Mouse (Mus musculus) T-helper 17 cell (primary cell): ENCODE results near the gene Map3k1.
"Not testable (repeated sequence)": the region's sequence is repeated elsewhere in the genome, so short reads cannot be mapped to it uniquely, and the experiment has no call there.

Source experiments
- in situ Hi-C, 2 experiments: fragments of 300-600 bp; cut with MboI, MseI; formaldehyde crosslinking; loops; 1 replicate in 1 of 2; 2 replicates in 1 of 2; pipeline ENCODE4 v1.15.1; 2025; ENCODE audit warnings: high pct_unique_total_duplicates in 2 of 2

The Map3k1 gene

DNA sequence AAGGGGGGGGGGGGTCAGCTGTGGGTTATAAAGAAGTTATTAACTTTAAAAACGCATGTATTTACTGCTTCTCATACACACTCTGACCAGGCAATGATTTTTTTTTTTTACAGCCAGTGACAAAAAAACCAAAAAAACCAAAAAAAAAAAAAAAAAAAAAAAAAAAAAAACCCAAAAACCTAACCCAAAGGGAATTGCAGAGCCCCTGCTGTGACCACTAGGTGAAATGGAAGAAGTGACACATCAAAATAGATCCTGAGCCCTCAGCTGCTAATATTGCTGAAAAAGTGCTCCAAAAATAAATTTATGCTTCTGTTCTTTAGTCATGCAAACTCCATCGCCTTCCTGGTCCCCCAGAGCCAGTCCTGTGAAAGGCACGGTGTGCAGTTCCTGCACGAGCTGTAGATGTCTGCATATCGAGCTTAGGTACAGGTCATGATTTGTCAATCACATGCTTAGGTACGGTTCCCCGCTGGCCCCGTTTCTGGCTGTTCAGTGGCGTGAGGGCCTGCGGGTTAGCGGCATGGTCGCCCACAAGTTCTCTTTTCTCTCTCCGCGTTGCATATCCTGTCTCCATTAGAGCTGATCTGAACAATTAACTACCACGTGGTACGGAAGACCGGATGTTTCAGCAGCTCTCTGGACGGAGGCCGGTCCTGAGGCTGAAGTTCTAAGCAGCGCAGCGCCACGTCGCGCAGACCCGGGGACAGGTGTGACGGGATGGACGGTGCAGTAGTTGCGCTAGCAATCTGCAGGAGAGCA, 60.3 kb downstream of the Map3k1 start:
- in situ Hi-C loops = loop anchor here in 1 of 2 experiments (10.0 to 25.0 kb wide), 2 partner anchors 516 to 1361 kb away; partner anchors contain the start of gene Plk2

DNA sequence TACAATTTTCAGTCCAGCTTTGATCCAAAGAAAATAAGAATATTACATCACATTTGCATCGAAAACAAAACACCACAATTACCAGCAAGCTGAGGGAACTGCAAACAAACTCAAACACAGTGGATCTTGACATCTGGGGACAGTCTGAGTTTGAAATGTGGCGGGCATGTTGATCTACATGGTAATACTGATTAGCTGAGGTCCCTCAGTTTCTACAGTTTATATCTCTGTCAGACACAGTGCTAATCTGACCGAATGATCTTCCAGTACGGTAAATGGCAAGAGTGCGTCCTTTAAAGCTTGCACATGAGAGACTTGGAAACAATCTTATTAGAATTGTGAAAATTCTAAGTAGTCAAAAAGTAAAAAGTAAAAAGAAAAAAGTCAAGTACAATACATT, 62.0 kb downstream of the Map3k1 start:
- in situ Hi-C loops = loop anchor here in 1 of 2 experiments (10.0 to 25.0 kb wide), 2 partner anchors 518 to 1360 kb away; partner anchors contain the start of gene Plk2

DNA sequence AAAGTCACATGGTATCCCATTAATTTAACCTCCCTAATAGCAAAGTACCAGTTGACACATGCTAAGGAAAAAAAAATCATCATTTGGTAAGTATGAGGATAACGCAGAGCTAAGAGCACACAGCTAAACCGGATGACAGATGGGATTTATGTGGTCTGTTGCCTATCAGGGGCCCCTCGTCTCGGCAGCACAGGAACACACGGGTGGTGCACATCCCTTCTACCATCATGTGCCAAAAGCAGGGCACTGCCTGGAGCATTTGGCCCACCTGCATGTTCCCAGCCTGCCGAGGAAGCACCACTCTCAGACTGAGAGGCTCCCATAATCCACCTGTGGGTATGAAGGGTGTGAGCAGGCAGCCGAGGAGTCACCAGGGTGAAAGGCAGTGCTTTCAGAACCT, 63.6 kb downstream of the Map3k1 start:
- in situ Hi-C loops = loop anchor here in 1 of 2 experiments (10.0 to 25.0 kb wide), 2 partner anchors 520 to 1358 kb away; partner anchors contain the start of gene Plk2

DNA sequence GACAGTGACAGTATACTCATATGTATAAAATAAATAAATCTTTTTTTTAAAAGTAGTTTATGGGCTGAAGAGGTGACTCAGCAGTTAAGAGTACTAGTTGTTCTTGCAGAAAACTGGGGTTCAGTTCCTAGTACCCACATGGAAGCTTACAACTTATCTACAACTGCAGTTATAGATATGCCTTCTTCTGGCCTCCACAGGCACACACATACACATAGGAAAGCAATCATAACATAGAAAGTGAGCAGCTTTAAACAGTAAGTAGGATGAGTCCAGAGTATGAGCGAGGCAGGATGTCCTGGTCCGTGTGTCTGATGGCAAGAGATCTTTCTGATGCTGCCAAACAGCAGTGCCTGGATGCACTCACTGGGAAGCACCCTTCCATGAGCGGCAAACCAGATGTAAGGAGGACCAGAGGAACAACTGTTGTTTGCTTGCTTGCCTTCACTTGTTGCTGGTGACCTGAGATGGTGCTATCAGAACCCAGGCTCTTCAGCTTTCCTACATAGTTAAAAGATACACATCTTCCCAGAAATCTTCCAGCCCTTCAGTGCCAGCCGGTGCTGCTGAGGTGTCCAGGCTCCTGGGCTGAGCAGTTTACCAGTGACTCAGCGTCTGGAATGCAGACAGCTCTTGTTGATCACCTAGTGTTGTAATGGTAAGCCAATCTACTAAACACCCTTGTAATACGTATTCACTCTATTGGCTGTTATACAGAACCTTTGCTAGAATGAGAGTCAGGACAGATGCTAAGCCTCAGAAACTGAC, 64.4 kb downstream of the Map3k1 start:
- in situ Hi-C loops = loop anchor here in 1 of 2 experiments (5.0 to 25.0 kb wide), 3 partner anchors 207 to 1357 kb away; partner anchors contain the start of gene Plk2

DNA sequence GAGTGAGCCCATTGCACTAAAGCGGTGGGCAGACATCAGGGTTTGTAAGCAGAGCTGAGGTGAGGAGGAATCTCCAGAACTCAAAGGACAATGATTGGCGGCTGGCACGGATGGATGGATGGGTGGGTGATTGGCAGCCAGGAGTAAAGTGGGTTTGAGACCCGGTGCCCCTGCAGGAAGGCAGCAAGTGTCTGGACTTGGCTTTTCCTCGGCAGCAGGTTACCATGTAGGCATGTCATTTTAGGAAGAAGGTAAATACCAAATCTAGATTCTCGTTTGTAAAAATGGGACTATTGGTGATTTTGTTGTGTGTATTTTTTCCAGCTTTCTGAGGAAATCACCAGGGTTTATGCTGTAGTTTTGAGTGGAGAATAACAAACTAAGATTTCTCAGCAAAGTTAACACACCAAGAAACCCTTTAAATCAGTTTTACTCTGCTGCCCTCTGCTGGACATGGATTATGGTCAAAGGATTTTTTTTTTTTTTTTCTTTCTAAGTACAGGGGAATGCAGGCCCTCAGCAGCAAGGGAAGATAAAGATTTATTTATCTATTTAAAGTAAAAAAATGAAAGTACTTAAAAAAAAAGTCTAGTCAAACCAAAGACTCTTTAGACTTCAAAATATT, 66.7 kb downstream of the Map3k1 start:
- in situ Hi-C loops = loop anchor here in 1 of 2 experiments (5.0 to 25.0 kb wide), 3 partner anchors 205 to 1355 kb away; partner anchors contain the start of gene Plk2

DNA sequence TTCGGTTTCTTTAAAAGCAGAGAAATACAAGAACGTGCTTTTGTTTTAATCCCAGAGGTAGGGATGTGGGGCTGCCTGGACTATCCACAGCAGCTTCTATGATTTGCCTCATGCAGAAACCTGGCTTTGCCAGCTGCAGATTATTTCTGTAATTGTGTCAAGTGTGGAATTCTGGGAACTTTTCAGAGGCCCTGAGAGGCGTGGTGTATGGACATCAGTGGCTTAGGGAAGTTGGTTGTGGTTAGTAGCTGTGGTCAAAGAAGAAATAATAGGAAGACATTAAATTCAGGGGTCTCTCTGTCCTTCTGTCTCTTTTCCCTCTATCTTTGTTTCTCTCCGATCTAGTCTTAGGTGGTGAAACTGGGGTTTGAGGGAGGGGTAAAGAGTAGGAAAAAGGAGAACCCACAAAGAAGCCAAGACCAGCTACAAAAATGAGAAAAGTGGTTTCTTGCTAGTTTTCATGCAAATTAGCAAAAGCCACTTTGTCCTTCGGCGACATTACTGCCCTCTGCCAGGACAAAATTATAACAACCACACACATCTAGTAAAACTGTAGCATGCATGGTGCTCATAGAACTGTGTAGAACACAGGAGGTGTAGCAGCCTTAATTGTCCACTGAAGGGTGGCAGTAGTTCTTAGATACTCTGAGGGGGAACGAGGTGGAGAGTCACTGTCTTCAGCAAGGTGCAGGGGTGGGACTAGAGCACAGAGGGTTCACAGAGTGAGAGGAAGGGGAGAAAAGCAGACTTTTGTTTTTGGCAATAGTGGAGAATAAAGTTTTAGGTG, 67.4 kb downstream of the Map3k1 start:
- in situ Hi-C loops = loop anchor here in 1 of 2 experiments (5.0 to 25.0 kb wide), 3 partner anchors 204 to 1354 kb away; partner anchors contain the start of gene Plk2

DNA sequence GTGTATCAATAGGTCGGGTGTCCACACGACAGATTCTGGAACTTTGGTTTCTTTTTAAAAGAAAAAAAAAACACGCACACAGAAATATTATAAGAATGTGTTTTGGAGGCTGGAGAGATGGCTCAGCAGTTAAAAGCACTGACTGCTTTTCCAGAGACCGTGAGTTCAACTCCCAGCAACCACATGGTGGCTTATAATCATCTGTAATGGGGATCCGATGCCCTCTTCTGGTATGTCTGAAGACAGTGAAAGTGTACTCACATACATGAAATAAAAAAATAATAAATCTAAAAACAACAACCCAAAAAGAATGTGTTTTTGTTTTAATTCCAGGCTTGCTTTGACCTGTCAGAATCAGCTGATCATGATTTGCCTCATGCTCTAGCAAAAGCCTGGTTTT, 81.9 kb downstream of the Map3k1 start:
- in situ Hi-C loops = loop anchor here in 1 of 2 experiments (25.0 kb wide), 1 partner anchor 1340 kb away; the partner anchor contains the start of gene Plk2

DNA sequence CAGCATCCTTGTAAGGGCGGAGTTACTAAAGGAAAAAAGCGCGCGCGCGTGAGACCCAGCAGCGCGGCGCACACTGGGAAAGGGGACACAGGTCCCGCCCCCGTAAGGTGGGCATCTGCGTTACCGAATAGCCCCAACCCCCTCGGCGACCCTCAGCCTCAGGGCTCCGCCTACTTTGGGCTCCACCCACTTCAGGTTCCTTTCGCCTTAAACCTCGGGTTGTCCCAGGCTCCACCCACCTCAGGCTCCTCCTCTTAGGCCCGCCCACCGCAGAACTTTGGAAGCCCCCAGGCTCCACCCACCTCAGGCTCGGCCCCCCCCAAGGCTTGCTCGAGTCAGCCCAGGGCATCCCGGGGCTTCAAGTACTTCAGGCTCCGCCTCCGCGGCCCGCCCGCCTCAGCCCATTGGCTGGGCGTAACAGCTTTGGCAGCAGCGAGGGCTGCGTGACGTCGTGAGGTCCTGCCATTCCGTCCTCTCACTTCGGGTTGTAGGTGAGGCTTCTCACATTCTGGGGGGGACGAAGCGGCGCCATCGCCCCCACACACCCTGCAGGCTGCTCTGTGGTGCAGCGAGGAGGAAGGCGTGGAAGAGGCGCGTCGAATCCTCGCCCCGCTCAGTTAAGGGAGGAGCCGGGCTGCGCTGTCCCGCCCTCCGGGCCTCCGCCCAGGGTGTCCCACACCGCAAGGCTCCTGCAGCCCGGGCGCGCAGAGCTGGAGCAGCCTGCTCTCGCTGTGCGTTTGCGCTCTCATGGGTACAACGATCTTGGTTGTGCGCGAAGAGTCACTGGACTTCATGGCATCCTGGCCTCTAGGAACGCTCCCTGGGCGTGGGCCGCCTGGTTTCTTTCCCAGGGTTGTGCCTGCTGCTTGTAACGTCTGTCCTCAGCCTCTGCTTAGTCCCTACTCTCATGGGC, 83.4 kb downstream of the Map3k1 start:
- in situ Hi-C loops = loop anchor here in 1 of 2 experiments (25.0 kb wide), 1 partner anchor 1338 kb away; the partner anchor contains the start of gene Plk2

DNA sequence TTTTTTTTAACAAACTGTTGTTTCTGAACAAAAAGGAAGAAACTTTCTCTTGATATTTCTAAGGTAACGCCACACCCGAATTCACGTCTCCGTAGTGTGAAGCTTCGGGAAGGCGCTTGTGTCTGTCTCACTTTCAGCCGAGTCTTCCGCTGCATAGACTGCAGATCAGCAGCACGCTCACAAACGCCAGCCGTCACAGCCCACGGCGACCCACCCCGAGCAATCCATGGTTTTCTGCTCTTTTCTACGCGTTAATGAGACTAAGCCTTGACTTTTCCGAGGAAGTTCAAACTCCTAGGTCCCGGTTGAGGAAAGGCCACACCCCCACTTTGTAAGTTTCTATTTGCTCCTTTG, 84.0 kb downstream of the Map3k1 start:
- in situ Hi-C loops = loop anchor here in 1 of 2 experiments (25.0 kb wide), 1 partner anchor 1337 kb away; the partner anchor contains the start of gene Plk2

DNA sequence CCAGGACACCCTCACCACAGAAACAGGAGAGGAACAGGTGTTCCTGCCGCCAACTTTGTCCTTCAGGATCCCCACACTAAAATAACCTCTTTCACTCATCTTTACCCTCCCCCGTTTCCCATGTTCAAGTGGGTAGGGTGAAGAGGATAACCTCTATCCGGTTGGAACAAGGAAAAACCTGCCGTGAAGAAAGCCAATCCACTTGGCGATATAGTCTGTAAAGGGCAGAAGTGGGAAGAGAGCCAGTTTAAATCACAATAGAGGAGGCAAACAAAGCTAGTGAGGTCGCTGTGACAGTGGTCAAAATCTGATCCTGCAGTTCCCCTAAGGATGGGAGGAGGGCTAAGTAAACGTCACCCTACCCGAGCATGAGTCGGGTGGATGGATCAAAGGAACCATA, 89.1 kb downstream of the Map3k1 start:
- in situ Hi-C loops = no loop called here

DNA sequence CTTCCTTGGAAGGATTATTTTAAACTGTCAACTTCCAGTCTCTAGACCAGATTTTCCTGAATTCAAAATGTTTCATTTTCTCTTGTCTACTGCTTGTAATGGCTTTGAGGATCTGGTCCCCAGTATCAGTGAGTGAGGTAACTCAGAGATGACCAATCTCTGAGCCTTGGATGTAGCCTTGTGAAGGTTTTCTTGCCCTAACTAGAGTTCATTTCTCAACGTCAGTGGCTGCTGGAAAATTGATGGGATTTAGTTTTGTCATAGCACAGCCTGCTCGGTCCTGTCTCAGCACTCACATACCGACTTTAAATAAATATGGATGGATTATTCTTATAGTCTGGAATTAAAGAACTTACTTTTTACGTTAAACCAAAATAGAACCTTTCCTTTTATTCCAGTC, 98.3 kb downstream of the Map3k1 start:
- in situ Hi-C loops = no loop called here

DNA sequence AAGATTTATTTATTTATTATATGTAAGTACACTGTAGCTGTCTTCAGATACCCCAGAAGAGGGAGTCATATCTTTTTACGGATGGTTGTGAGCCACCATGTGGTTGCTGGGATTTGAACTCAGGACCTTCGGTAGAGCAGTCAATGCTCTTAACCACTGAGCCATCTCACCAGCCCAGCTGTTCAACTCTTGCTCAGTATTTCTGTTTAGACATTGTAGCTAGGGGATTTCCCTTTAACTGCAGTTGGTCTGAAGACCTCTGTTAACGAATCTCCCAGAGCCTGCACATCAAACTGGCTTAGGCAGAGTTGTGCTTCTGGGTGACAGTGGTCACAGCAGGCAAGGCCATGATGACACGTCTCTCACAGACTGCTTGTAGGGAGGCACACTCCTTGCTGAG, 104.8 kb downstream of the Map3k1 start:
- in situ Hi-C loops = not testable (repeated sequence)

DNA sequence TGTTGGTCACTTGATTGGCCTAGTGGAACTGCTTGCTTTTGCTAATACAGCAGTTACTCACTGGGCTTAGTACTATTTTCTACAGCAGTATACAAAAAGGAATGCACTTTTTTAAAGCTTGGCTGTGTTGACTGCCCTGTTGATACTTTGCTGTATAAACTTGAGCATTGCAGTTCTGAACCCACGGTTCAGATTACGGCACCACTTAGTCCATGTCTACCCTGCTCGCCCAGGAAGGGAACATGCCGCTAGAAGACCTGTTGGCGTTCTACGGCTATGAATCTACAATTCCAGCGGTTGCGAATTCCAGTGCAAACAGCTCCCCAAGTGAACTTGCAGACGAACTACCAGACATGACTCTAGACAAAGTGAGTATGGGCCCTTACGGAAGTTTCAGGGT, 105.4 kb downstream of the Map3k1 start:
- in situ Hi-C loops = no loop called here
